Mouse (Mus musculus): ENCODE data around the gene Dip2b. TPM values are rescaled to one million over a fixed set of nuclear protein-coding genes. Genes with fewer than 3 reads are reported as not detected.

Gene Dip2b
- polyA plus RNA-seq, 1 experiment from 2014 or later, result 20.7 TPM

GRCm38 (mm10) chr15:100042048-100042400, 3.6 kb downstream of the Dip2b start:
- WGBS, result 66% methylated on average over 9 of the region's 9 CpGs

GRCm38 (mm10) chr15:100045576-100045975, 7.1 kb downstream of the Dip2b start:
- H3K27ac ChIP-seq (ENCODE audit: low read depth, low read length), result no peak overlapping the region
- no peak for ATAC-seq (ENCODE audit: low FRiP score, low TSS enrichment)

More at GRCm38 (mm10) chr15:100042048-100042400, 3.6 kb downstream of the Dip2b start:
- Histone ChIP-seq H3K9ac (ENCODE audit: low read depth, low read length) (no peak overlapping the region), H3K36me3 (ENCODE audit: control insufficient read depth, insufficient read depth, low read length) (no peaks in the 10 kb centered on the region), H3K27me3 (ENCODE audit: control insufficient read depth, insufficient read depth, low read length) (no peaks in the 10 kb centered on the region), H3K27ac (ENCODE audit: low read depth, low read length) (no peak overlapping the region), H3K4me1 (ENCODE audit: control insufficient read depth, insufficient read depth, low read length) (peaks cover 38% of the 10 kb centered on the region), H3K9me3 (ENCODE audit: control insufficient read depth, low read length) (no peaks in the 10 kb centered on the region), H3K4me3 (ENCODE audit: low read length) (no peak overlapping the region), H3K4me2 (replicated peaks; ENCODE audit: low read depth, low read length) (no peak overlapping the region)
- no peak for ATAC-seq (ENCODE audit: low FRiP score, low TSS enrichment)

GRCm38 (mm10) chr15:100049496-100050087, 11.1 kb downstream of the Dip2b start:
- no peak overlapping the region for H3K4me3 ChIP-seq (ENCODE audit: low read length)
- no peak overlapping the region for H3K4me2 ChIP-seq (replicated peaks; ENCODE audit: low read depth, low read length)
- WGBS, result 85% methylated on average over 7 of the region's 7 CpGs
- H3K27me3 ChIP-seq (ENCODE audit: control insufficient read depth, insufficient read depth, low read length), result no peaks in the 10 kb centered on the region
- no peaks in the 10 kb centered on the region for H3K36me3 ChIP-seq (ENCODE audit: control insufficient read depth, insufficient read depth, low read length)
- no peak for ATAC-seq (ENCODE audit: low FRiP score, low TSS enrichment)
- no peak overlapping the region for H3K9ac ChIP-seq (ENCODE audit: low read depth, low read length)
- no peak overlapping the region for H3K27ac ChIP-seq (ENCODE audit: low read depth, low read length)
- no peaks in the 10 kb centered on the region for H3K9me3 ChIP-seq (ENCODE audit: control insufficient read depth, low read length)
- peaks cover 32% of the 10 kb centered on the region for H3K4me1 ChIP-seq (ENCODE audit: control insufficient read depth, insufficient read depth, low read length)

More at GRCm38 (mm10) chr15:100045576-100045975, 7.1 kb downstream of the Dip2b start:
- Histone ChIP-seq H3K9me3 (ENCODE audit: control insufficient read depth, low read length) (no peaks in the 10 kb centered on the region), H3K4me2 (replicated peaks; ENCODE audit: low read depth, low read length) (no peak overlapping the region), H3K4me1 (ENCODE audit: control insufficient read depth, insufficient read depth, low read length) (peaks cover 36% of the 10 kb centered on the region), H3K4me3 (ENCODE audit: low read length) (no peak overlapping the region), H3K27me3 (ENCODE audit: control insufficient read depth, insufficient read depth, low read length) (no peaks in the 10 kb centered on the region), H3K36me3 (ENCODE audit: control insufficient read depth, insufficient read depth, low read length) (no peaks in the 10 kb centered on the region), H3K9ac (ENCODE audit: low read depth, low read length) (no peak overlapping the region)
- WGBS, result 51% methylated on average over 6 of the region's 6 CpGs

DNA sequence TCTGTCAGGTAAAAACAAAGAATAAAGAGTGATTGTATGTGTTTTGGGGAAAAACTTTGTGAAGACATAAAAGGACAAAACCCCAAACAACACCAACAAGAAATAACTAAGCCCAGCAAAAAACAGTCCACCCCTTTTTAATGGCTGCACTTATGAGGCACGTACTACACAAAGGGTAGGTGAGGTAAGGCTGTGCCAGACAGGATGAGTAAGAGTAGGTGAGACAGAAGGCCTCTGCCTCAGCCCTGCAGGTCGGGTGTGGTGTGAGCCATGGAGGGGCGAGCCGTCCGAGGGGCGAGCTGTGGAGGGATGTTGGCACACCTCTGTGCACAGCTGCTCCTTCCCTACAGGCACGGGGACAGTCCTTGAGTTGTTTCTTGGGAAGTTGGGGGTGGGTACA, 12.5 kb downstream of the Dip2b start:
- Histone ChIP-seq H3K4me2 (replicated peaks; ENCODE audit: low read depth, low read length) (no peak overlapping the region), H3K4me3 (ENCODE audit: low read length) (no peak overlapping the region), H3K27me3 (ENCODE audit: control insufficient read depth, insufficient read depth, low read length) (no peaks in the 10 kb centered on the region), H3K36me3 (ENCODE audit: control insufficient read depth, insufficient read depth, low read length) (no peaks in the 10 kb centered on the region), H3K9me3 (ENCODE audit: control insufficient read depth, low read length) (no peaks in the 10 kb centered on the region), H3K27ac (ENCODE audit: low read depth, low read length) (no peak overlapping the region), H3K4me1 (ENCODE audit: control insufficient read depth, insufficient read depth, low read length) (peaks cover 22% of the 10 kb centered on the region), H3K9ac (ENCODE audit: low read depth, low read length) (no peak overlapping the region)
- WGBS, result 71% methylated on average over 7 of the region's 7 CpGs
- ATAC-seq (ENCODE audit: low FRiP score, low TSS enrichment), result no peak

- no peak overlapping the region for H3K9ac ChIP-seq (ENCODE audit: low read depth, low read length)
- H3K4me1 ChIP-seq (ENCODE audit: control insufficient read depth, insufficient read depth, low read length), result peaks cover 14% of the 10 kb centered on the region
- no peak overlapping the region for H3K4me2 ChIP-seq (replicated peaks; ENCODE audit: low read depth, low read length)
- no peak overlapping the region for H3K4me3 ChIP-seq (ENCODE audit: low read length)
- 50% methylated on average over 3 of the region's 3 CpGs for WGBS
- no peaks in the 10 kb centered on the region for H3K27me3 ChIP-seq (ENCODE audit: control insufficient read depth, insufficient read depth, low read length)
- H3K36me3 ChIP-seq (ENCODE audit: control insufficient read depth, insufficient read depth, low read length), result no peaks in the 10 kb centered on the region
- no peak overlapping the region for H3K27ac ChIP-seq (ENCODE audit: low read depth, low read length)
- ATAC-seq (ENCODE audit: low FRiP score, low TSS enrichment), result no peak
- no peaks in the 10 kb centered on the region for H3K9me3 ChIP-seq (ENCODE audit: control insufficient read depth, low read length)
These were observed 14.3 kb downstream of the Dip2b start for GRCm38 (mm10) chr15:100052726-100053125.

- H3K27me3 ChIP-seq (ENCODE audit: control insufficient read depth, insufficient read depth, low read length), result no peaks in the 10 kb centered on the region
- WGBS, result 77% methylated on average over 7 of the region's 7 CpGs
- no peaks in the 10 kb centered on the region for H3K36me3 ChIP-seq (ENCODE audit: control insufficient read depth, insufficient read depth, low read length)
- H3K4me2 ChIP-seq (replicated peaks; ENCODE audit: low read depth, low read length), result no peak overlapping the region
- ATAC-seq (ENCODE audit: low FRiP score, low TSS enrichment), result no peak
- peaks cover 19% of the 10 kb centered on the region for H3K4me1 ChIP-seq (ENCODE audit: control insufficient read depth, insufficient read depth, low read length)
- no peak overlapping the region for H3K27ac ChIP-seq (ENCODE audit: low read depth, low read length)
- no peak overlapping the region for H3K4me3 ChIP-seq (ENCODE audit: low read length)
- H3K9ac ChIP-seq (ENCODE audit: low read depth, low read length), result no peak overlapping the region
- H3K9me3 ChIP-seq (ENCODE audit: control insufficient read depth, low read length), result no peaks in the 10 kb centered on the region
These were observed 18.0 kb downstream of the Dip2b start for GRCm38 (mm10) chr15:100056397-100056908.

- WGBS, result 79% methylated on average over 3 of the region's 3 CpGs
- no peak overlapping the region for H3K9ac ChIP-seq (ENCODE audit: low read depth, low read length)
- H3K4me3 ChIP-seq (ENCODE audit: low read length), result no peak overlapping the region
- H3K4me1 ChIP-seq (ENCODE audit: control insufficient read depth, insufficient read depth, low read length), result peaks cover 11% of the 10 kb centered on the region
- no peaks in the 10 kb centered on the region for H3K36me3 ChIP-seq (ENCODE audit: control insufficient read depth, insufficient read depth, low read length)
- no peaks in the 10 kb centered on the region for H3K9me3 ChIP-seq (ENCODE audit: control insufficient read depth, low read length)
- H3K27ac ChIP-seq (ENCODE audit: low read depth, low read length), result no peak overlapping the region
- H3K27me3 ChIP-seq (ENCODE audit: control insufficient read depth, insufficient read depth, low read length), result no peaks in the 10 kb centered on the region
- no peak overlapping the region for H3K4me2 ChIP-seq (replicated peaks; ENCODE audit: low read depth, low read length)
- no peak for ATAC-seq (ENCODE audit: low FRiP score, low TSS enrichment)
These were observed 19.2 kb downstream of the Dip2b start for GRCm38 (mm10) chr15:100057698-100058097.

DNA sequence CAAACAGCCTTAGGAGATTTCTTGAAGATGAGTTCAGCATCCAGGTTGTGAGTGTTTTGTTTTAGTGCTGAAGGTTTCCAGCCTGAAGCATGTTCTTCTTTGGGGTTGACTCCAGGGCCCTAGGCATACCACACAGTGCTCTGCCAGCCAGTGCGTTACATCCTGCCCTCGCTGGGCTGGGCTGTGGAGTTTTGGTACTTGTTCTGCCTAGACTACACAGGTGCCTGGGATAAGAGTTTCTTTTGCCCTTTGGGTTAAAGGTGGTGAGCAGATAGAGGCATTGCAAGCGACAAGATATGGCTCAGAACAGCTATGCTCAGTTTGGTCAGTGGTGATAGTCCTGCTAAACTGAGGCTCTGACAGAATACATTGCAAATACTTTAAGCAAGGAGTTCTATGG, 19.7 kb downstream of the Dip2b start:
- no peak overlapping the region for H3K4me2 ChIP-seq (replicated peaks; ENCODE audit: low read depth, low read length)
- H3K9me3 ChIP-seq (ENCODE audit: control insufficient read depth, low read length), result no peaks in the 10 kb centered on the region
- no peaks in the 10 kb centered on the region for H3K27me3 ChIP-seq (ENCODE audit: control insufficient read depth, insufficient read depth, low read length)
- no peak overlapping the region for H3K4me3 ChIP-seq (ENCODE audit: low read length)
- 84% methylated on average over 3 of the region's 3 CpGs for WGBS
- no peak for ATAC-seq (ENCODE audit: low FRiP score, low TSS enrichment)
- H3K9ac ChIP-seq (ENCODE audit: low read depth, low read length), result no peak overlapping the region
- H3K27ac ChIP-seq (ENCODE audit: low read depth, low read length), result no peak overlapping the region
- H3K4me1 ChIP-seq (ENCODE audit: control insufficient read depth, insufficient read depth, low read length), result peaks cover 7% of the 10 kb centered on the region
- H3K36me3 ChIP-seq (ENCODE audit: control insufficient read depth, insufficient read depth, low read length), result no peaks in the 10 kb centered on the region

- Histone ChIP-seq H3K36me3 (ENCODE audit: control insufficient read depth, insufficient read depth, low read length) (no peaks in the 10 kb centered on the region), H3K9me3 (ENCODE audit: control insufficient read depth, low read length) (no peaks in the 10 kb centered on the region), H3K9ac (ENCODE audit: low read depth, low read length) (peak overlapping the region; percentile 34; the same call in 1 of the 2 replicates), H3K4me3 (ENCODE audit: low read length) (no peak overlapping the region), H3K27me3 (ENCODE audit: control insufficient read depth, insufficient read depth, low read length) (no peaks in the 10 kb centered on the region), H3K27ac (ENCODE audit: low read depth, low read length) (no peak overlapping the region), H3K4me1 (ENCODE audit: control insufficient read depth, insufficient read depth, low read length) (peaks cover 5% of the 10 kb centered on the region), H3K4me2 (replicated peaks; ENCODE audit: low read depth, low read length) (no peak overlapping the region)
- ATAC-seq (ENCODE audit: low FRiP score, low TSS enrichment), result no peak
- WGBS, result 46% methylated on average over 11 of the region's 11 CpGs
These were observed 20.4 kb downstream of the Dip2b start for GRCm38 (mm10) chr15:100058912-100059311.
